Mouse (Mus musculus): ENCODE data around the gene Edf1. TPM values are rescaled to one million over a fixed set of nuclear protein-coding genes. Genes with fewer than 3 reads are reported as not detected.

Edf1 gene
- polyA plus RNA-seq, 1 experiment: 513 TPM

- Histone ChIP-seq H3K27me3 (ENCODE audit: control insufficient read depth, insufficient read depth, insufficient read length) (no peaks in the 10 kb centered on the region), H3ac (ENCODE audit: control insufficient read depth, insufficient read length) (no peak overlapping the region), H3K36me3 (ENCODE audit: control insufficient read depth, insufficient read depth) (peaks cover 5% of the 10 kb centered on the region), H3K4me2 (ENCODE audit: low read depth) (peak overlapping the region; percentile 84), H3K4me3 (peak overlapping the region; percentile 16), H3K79me2 (ENCODE audit: control insufficient read depth, insufficient read depth) (no peaks in the 10 kb centered on the region)
- no peak for TF ChIP-seq USF1 (IDR thresholded peaks at IDR 0.05; ENCODE audit: low read depth)
- TF ChIP-seq POLR2A (IDR thresholded peaks at IDR 0.05; ENCODE audit: insufficient read length, low read depth): no peak
- TF ChIP-seq MAX (IDR thresholded peaks at IDR 0.05; ENCODE audit: low read depth): no peak
- TF ChIP-seq POLR2AphosphoS2 (IDR thresholded peaks at IDR 0.05; ENCODE audit: insufficient read length, low read depth): no peak
- no peak for TF ChIP-seq TCF3 (IDR thresholded peaks at IDR 0.05; ENCODE audit: insufficient read length, low read depth)
- no peak for TF ChIP-seq MYOG (IDR thresholded peaks at IDR 0.05; ENCODE audit: control insufficient read depth in 1 of 3, insufficient read depth in 1 of 3, insufficient read length in 2 of 3, low read depth in 2 of 3)
- no peak for TF ChIP-seq MYOD1 (IDR thresholded peaks at IDR 0.05; ENCODE audit: control insufficient read depth in 1 of 3, insufficient read length in 2 of 3, low read depth in 2 of 3)
- TF ChIP-seq E2F4 (IDR thresholded peaks at IDR 0.05; ENCODE audit: insufficient read depth): no peak
- no peak for TF ChIP-seq SRF (IDR thresholded peaks at IDR 0.05; ENCODE audit: control insufficient read depth, insufficient read length, low read depth)
- TF ChIP-seq REST (IDR thresholded peaks at IDR 0.05; ENCODE audit: insufficient read depth, insufficient read length): no peak
Observed at GRCm38 (mm10) chr2:25580621-25581101, 23.0 kb downstream of the Edf1 start.

- peak within 1 kb of the TSS; percentile 84 for H3K4me2 ChIP-seq (ENCODE audit: low read depth)
- peak in 2 of 3 experiments; percentile 18 to 49 for TF ChIP-seq MYOD1 (IDR thresholded peaks at IDR 0.05; ENCODE audit: control insufficient read depth in 1 of 3, insufficient read length in 2 of 3, low read depth in 2 of 3)
- peak in 1 of 3 experiments; percentile 55 for TF ChIP-seq MYOG (IDR thresholded peaks at IDR 0.05; ENCODE audit: control insufficient read depth in 1 of 3, insufficient read depth in 1 of 3, insufficient read length in 2 of 3, low read depth in 2 of 3)
- no peak for TF ChIP-seq TCF3 (IDR thresholded peaks at IDR 0.05; ENCODE audit: insufficient read length, low read depth)
- no peak for TF ChIP-seq E2F4 (IDR thresholded peaks at IDR 0.05; ENCODE audit: insufficient read depth)
- no peak for TF ChIP-seq USF1 (IDR thresholded peaks at IDR 0.05; ENCODE audit: low read depth)
- TF ChIP-seq SRF (IDR thresholded peaks at IDR 0.05; ENCODE audit: control insufficient read depth, insufficient read length, low read depth): no peak
- TF ChIP-seq MAX (IDR thresholded peaks at IDR 0.05; ENCODE audit: low read depth): no peak
- no peak for TF ChIP-seq TCF12 (IDR thresholded peaks at IDR 0.05; ENCODE audit: insufficient read depth, poor library complexity, severe bottlenecking)
- no peak for TF ChIP-seq POLR2A (IDR thresholded peaks at IDR 0.05; ENCODE audit: insufficient read length, low read depth)
- no peak for TF ChIP-seq REST (IDR thresholded peaks at IDR 0.05; ENCODE audit: insufficient read depth, insufficient read length)
- TF ChIP-seq POLR2AphosphoS2 (IDR thresholded peaks at IDR 0.05; ENCODE audit: insufficient read length, low read depth): peak; percentile 77
- H3K27me3 ChIP-seq (ENCODE audit: control insufficient read depth, insufficient read depth, insufficient read length): no peaks in the 10 kb centered on the region
- peaks cover 5% of the 10 kb centered on the region for H3K36me3 ChIP-seq (ENCODE audit: control insufficient read depth, insufficient read depth)
- peak within 1 kb of the TSS; percentile 16 for H3K4me3 ChIP-seq
- H3K79me2 ChIP-seq (ENCODE audit: control insufficient read depth, insufficient read depth): no peaks in the 10 kb centered on the region
- no peak within 1 kb of the TSS for H3ac ChIP-seq (ENCODE audit: control insufficient read depth, insufficient read length)
Observed at GRCm38 (mm10) chr2:25581294-25581864, 23.7 kb downstream of the Edf1 start, which contains the start of gene Ajm1. Gene Ajm1, minus strand, starts transcription at chr2:25581757.

- H3K36me3 ChIP-seq (ENCODE audit: control insufficient read depth, insufficient read depth): peaks cover 5% of the 10 kb centered on the region
- H3K27me3 ChIP-seq (ENCODE audit: control insufficient read depth, insufficient read depth, insufficient read length): no peaks in the 10 kb centered on the region
- H3ac ChIP-seq (ENCODE audit: control insufficient read depth, insufficient read length): no peak overlapping the region
- H3K79me2 ChIP-seq (ENCODE audit: control insufficient read depth, insufficient read depth): no peaks in the 10 kb centered on the region
- H3K4me3 ChIP-seq: peak overlapping the region; percentile 16
- no peak for TF ChIP-seq CEBPB (IDR thresholded peaks at IDR 0.05; ENCODE audit: insufficient read depth, poor library complexity, severe bottlenecking)
- peak; percentile 50 for TF ChIP-seq POLR2AphosphoS2 (IDR thresholded peaks at IDR 0.05; ENCODE audit: insufficient read length, low read depth)
- H3K4me2 ChIP-seq (ENCODE audit: low read depth): peak overlapping the region; percentile 84
Observed at GRCm38 (mm10) chr2:25581901-25582301, 24.3 kb downstream of the Edf1 start.

- no peak for TF ChIP-seq MAX (IDR thresholded peaks at IDR 0.05; ENCODE audit: low read depth)
- TF ChIP-seq USF1 (IDR thresholded peaks at IDR 0.05; ENCODE audit: low read depth): no peak
- TF ChIP-seq POLR2AphosphoS2 (IDR thresholded peaks at IDR 0.05; ENCODE audit: insufficient read length, low read depth): peak; percentile 72
- TF ChIP-seq MYOG (IDR thresholded peaks at IDR 0.05; ENCODE audit: control insufficient read depth in 1 of 3, insufficient read depth in 1 of 3, insufficient read length in 2 of 3, low read depth in 2 of 3): no peak
- Histone ChIP-seq H3K4me2 (ENCODE audit: low read depth) (no peak overlapping the region), H3ac (ENCODE audit: control insufficient read depth, insufficient read length) (no peak overlapping the region), H3K4me3 (no peak overlapping the region), H3K27me3 (ENCODE audit: control insufficient read depth, insufficient read depth, insufficient read length) (no peaks in the 10 kb centered on the region), H3K36me3 (ENCODE audit: control insufficient read depth, insufficient read depth) (peaks cover 5% of the 10 kb centered on the region), H3K79me2 (ENCODE audit: control insufficient read depth, insufficient read depth) (no peaks in the 10 kb centered on the region)
Observed at GRCm38 (mm10) chr2:25582466-25583119, 24.9 kb downstream of the Edf1 start.

GRCm38 (mm10) chr2:25583120-25583481, 25.5 kb downstream of the Edf1 start:
- H3K36me3 ChIP-seq (ENCODE audit: control insufficient read depth, insufficient read depth): peaks cover 5% of the 10 kb centered on the region
- no peaks in the 10 kb centered on the region for H3K27me3 ChIP-seq (ENCODE audit: control insufficient read depth, insufficient read depth, insufficient read length)
- H3K79me2 ChIP-seq (ENCODE audit: control insufficient read depth, insufficient read depth): no peaks in the 10 kb centered on the region
- H3K4me2 ChIP-seq (ENCODE audit: low read depth): no peak overlapping the region
- H3ac ChIP-seq (ENCODE audit: control insufficient read depth, insufficient read length): no peak overlapping the region
- H3K4me3 ChIP-seq: no peak overlapping the region
- TF ChIP-seq TCF3 (IDR thresholded peaks at IDR 0.05; ENCODE audit: insufficient read length, low read depth) (no peak), E2F4 (IDR thresholded peaks at IDR 0.05; ENCODE audit: insufficient read depth) (no peak), TCF12 (IDR thresholded peaks at IDR 0.05; ENCODE audit: insufficient read depth, poor library complexity, severe bottlenecking) (no peak), MAX (IDR thresholded peaks at IDR 0.05; ENCODE audit: low read depth) (no peak), POLR2AphosphoS2 (IDR thresholded peaks at IDR 0.05; ENCODE audit: insufficient read length, low read depth) (no peak), SRF (IDR thresholded peaks at IDR 0.05; ENCODE audit: control insufficient read depth, insufficient read length, low read depth) (no peak), REST (IDR thresholded peaks at IDR 0.05; ENCODE audit: insufficient read depth, insufficient read length) (no peak), POLR2A (IDR thresholded peaks at IDR 0.05; ENCODE audit: insufficient read length, low read depth) (no peak), CEBPB (IDR thresholded peaks at IDR 0.05; ENCODE audit: insufficient read depth, poor library complexity, severe bottlenecking) (no peak), MYOD1 (IDR thresholded peaks at IDR 0.05; ENCODE audit: control insufficient read depth in 1 of 3, insufficient read length in 2 of 3, low read depth in 2 of 3) (no peak), USF1 (IDR thresholded peaks at IDR 0.05; ENCODE audit: low read depth) (no peak), MYOG (IDR thresholded peaks at IDR 0.05; ENCODE audit: control insufficient read depth in 1 of 3, insufficient read depth in 1 of 3, insufficient read length in 2 of 3, low read depth in 2 of 3) (no peak)

Data from myocyte (in vitro differentiated cells).